Mouse (Mus musculus): ENCODE measurements around the gene Kl.

- TF ChIP-seq GATA1 (IDR thresholded peaks at IDR 0.05; ENCODE audit: borderline replicate concordance, low read length) (no peak), FLI1 (IDR thresholded peaks at IDR 0.05; ENCODE audit: low read length) (no peak)
These were observed 40.3 kb upstream of the Kl start for GRCm38 (mm10) chr5:150912156-150912555.

All from megakaryocyte, embryonic 14.5 days (primary cell).